Mouse (Mus musculus) bone marrow macrophage, adult 2 months (primary cell): ENCODE data around the gene Gm45021.

ENCODE experiments used
- CTCF ChIP-seq: IDR thresholded peaks from 2 replicates; pipeline ENCODE4 v1.5.1; 2012; ENCODE audit warnings: low read depth, mild to moderate bottlenecking, low read length, moderate library complexity
- POLR2A ChIP-seq: IDR thresholded peaks from 2 replicates; pipeline ENCODE4 v1.6.1; 2012; ENCODE audit warnings: mild to moderate bottlenecking, low read depth, low read length, borderline replicate concordance

- no peak for TF ChIP-seq CTCF
- TF ChIP-seq POLR2A: no peak
Observed at GRCm38 (mm10) chr6:48641391-48641790, 52.0 kb downstream of the Gm45021 start.
